Mouse (Mus musculus): ENCODE results near the gene Duox1. TPM values are rescaled to one million over a fixed set of nuclear protein-coding genes. Genes with fewer than 3 reads are reported as not detected.

Duox1 gene
- polyA plus RNA-seq, 1 experiment from 2014 or later = 0.06 TPM

- peaks cover 41% of the 10 kb centered on the region for H3K36me3 ChIP-seq (ENCODE audit: control insufficient read depth, insufficient read depth, low read length)
- H3K9me3 ChIP-seq (replicated peaks; ENCODE audit: control insufficient read depth, low read length) = no peaks in the 10 kb centered on the region
- ATAC-seq = no peak
- no peak overlapping the region for H3K27ac ChIP-seq (ENCODE audit: low read depth, low read length)
- 73% methylated on average over 3 of the region's 3 CpGs for WGBS
- DNase-seq (ENCODE audit: low spot score) = no peak
- H3K4me2 ChIP-seq (ENCODE audit: low read length) = no peak overlapping the region
- peaks cover 22% of the 10 kb centered on the region for H3K4me1 ChIP-seq (ENCODE audit: control insufficient read depth, insufficient read depth, low read length)
- no peak overlapping the region for H3K4me3 ChIP-seq (ENCODE audit: low read depth, low read length)
- H3K9ac ChIP-seq (ENCODE audit: low read length) = no peak overlapping the region
- H3K27me3 ChIP-seq (replicated peaks; ENCODE audit: control insufficient read depth, insufficient read depth, low read length) = no peaks in the 10 kb centered on the region
Observed at GRCm38 (mm10) chr2:122356187-122356586, 40.7 kb downstream of the Duox1 start.

- no peak for DNase-seq (ENCODE audit: low spot score)
- Histone ChIP-seq H3K4me1 (ENCODE audit: control insufficient read depth, insufficient read depth, low read length) (no peaks in the 10 kb centered on the region), H3K36me3 (ENCODE audit: control insufficient read depth, insufficient read depth, low read length) (peaks cover 40% of the 10 kb centered on the region), H3K9me3 (replicated peaks; ENCODE audit: control insufficient read depth, low read length) (no peaks in the 10 kb centered on the region), H3K27ac (ENCODE audit: low read depth, low read length) (no peak overlapping the region), H3K9ac (ENCODE audit: low read length) (no peak overlapping the region), H3K4me2 (ENCODE audit: low read length) (no peak overlapping the region), H3K4me3 (ENCODE audit: low read depth, low read length) (no peak overlapping the region), H3K27me3 (replicated peaks; ENCODE audit: control insufficient read depth, insufficient read depth, low read length) (no peaks in the 10 kb centered on the region)
- ATAC-seq = no peak
- WGBS = 90% methylated on average over 6 of the region's 6 CpGs
Observed at GRCm38 (mm10) chr2:122360310-122360709, 44.8 kb downstream of the Duox1 start.

- Histone ChIP-seq H3K27me3 (replicated peaks; ENCODE audit: control insufficient read depth, insufficient read depth, low read length) (no peaks in the 10 kb centered on the region), H3K4me3 (ENCODE audit: low read depth, low read length) (no peak overlapping the region), H3K4me1 (ENCODE audit: control insufficient read depth, insufficient read depth, low read length) (peaks cover 3% of the 10 kb centered on the region), H3K9me3 (replicated peaks; ENCODE audit: control insufficient read depth, low read length) (no peaks in the 10 kb centered on the region), H3K4me2 (ENCODE audit: low read length) (no peak overlapping the region), H3K36me3 (ENCODE audit: control insufficient read depth, insufficient read depth, low read length) (peaks cover 31% of the 10 kb centered on the region), H3K9ac (ENCODE audit: low read length) (no peak overlapping the region), H3K27ac (ENCODE audit: low read depth, low read length) (no peak overlapping the region)
- 90% methylated on average over 6 of the region's 6 CpGs for WGBS
- ATAC-seq (no peak), DNase-seq (ENCODE audit: low spot score) (no peak)
Observed at GRCm38 (mm10) chr2:122361181-122361580, 45.7 kb downstream of the Duox1 start.

GRCm38 (mm10) chr2:122361868-122362621, 46.6 kb downstream of the Duox1 start:
- ATAC-seq (no peak), DNase-seq (ENCODE audit: low spot score) (no peak)
- peaks cover 11% of the 10 kb centered on the region for H3K4me1 ChIP-seq (ENCODE audit: control insufficient read depth, insufficient read depth, low read length)
- no peak overlapping the region for H3K4me2 ChIP-seq (ENCODE audit: low read length)
- no peaks in the 10 kb centered on the region for H3K9me3 ChIP-seq (replicated peaks; ENCODE audit: control insufficient read depth, low read length)
- H3K4me3 ChIP-seq (ENCODE audit: low read depth, low read length) = no peak overlapping the region
- 62% methylated on average over 10 of the region's 10 CpGs for WGBS
- H3K27me3 ChIP-seq (replicated peaks; ENCODE audit: control insufficient read depth, insufficient read depth, low read length) = no peaks in the 10 kb centered on the region
- H3K9ac ChIP-seq (ENCODE audit: low read length) = no peak overlapping the region
- H3K36me3 ChIP-seq (ENCODE audit: control insufficient read depth, insufficient read depth, low read length) = peaks cover 22% of the 10 kb centered on the region
- H3K27ac ChIP-seq (ENCODE audit: low read depth, low read length) = no peak overlapping the region

GRCm38 (mm10) chr2:122362622-122363523, 47.4 kb downstream of the Duox1 start:
- ATAC-seq (no peak), DNase-seq (ENCODE audit: low spot score) (no peak)
- Histone ChIP-seq H3K4me2 (ENCODE audit: low read length) (no peak overlapping the region), H3K9ac (ENCODE audit: low read length) (no peak overlapping the region), H3K36me3 (ENCODE audit: control insufficient read depth, insufficient read depth, low read length) (peaks cover 20% of the 10 kb centered on the region), H3K4me3 (ENCODE audit: low read depth, low read length) (no peak overlapping the region), H3K9me3 (replicated peaks; ENCODE audit: control insufficient read depth, low read length) (no peaks in the 10 kb centered on the region), H3K4me1 (ENCODE audit: control insufficient read depth, insufficient read depth, low read length) (peaks cover 19% of the 10 kb centered on the region), H3K27me3 (replicated peaks; ENCODE audit: control insufficient read depth, insufficient read depth, low read length) (no peaks in the 10 kb centered on the region), H3K27ac (ENCODE audit: low read depth, low read length) (no peak overlapping the region)
- WGBS = 78% methylated on average over 13 of the region's 13 CpGs

GRCm38 (mm10) chr2:122364352-122364944, 49.0 kb downstream of the Duox1 start:
- 89% methylated on average over 3 of the region's 3 CpGs for WGBS
- Histone ChIP-seq H3K4me3 (ENCODE audit: low read depth, low read length) (no peak overlapping the region), H3K36me3 (ENCODE audit: control insufficient read depth, insufficient read depth, low read length) (peaks cover 11% of the 10 kb centered on the region; the same call in 1 of the 2 replicates), H3K4me1 (ENCODE audit: control insufficient read depth, insufficient read depth, low read length) (peaks cover 23% of the 10 kb centered on the region), H3K27ac (ENCODE audit: low read depth, low read length) (no peak overlapping the region), H3K9ac (ENCODE audit: low read length) (no peak overlapping the region), H3K4me2 (ENCODE audit: low read length) (no peak overlapping the region), H3K27me3 (replicated peaks; ENCODE audit: control insufficient read depth, insufficient read depth, low read length) (no peaks in the 10 kb centered on the region), H3K9me3 (replicated peaks; ENCODE audit: control insufficient read depth, low read length) (no peaks in the 10 kb centered on the region)
- no peak for DNase-seq (ENCODE audit: low spot score)
- no peak for ATAC-seq

GRCm38 (mm10) chr2:122365244-122365866, 49.9 kb downstream of the Duox1 start:
- Histone ChIP-seq H3K4me2 (ENCODE audit: low read length) (no peak overlapping the region), H3K36me3 (ENCODE audit: control insufficient read depth, insufficient read depth, low read length) (peaks cover 9% of the 10 kb centered on the region; the same call in 1 of the 2 replicates), H3K9me3 (replicated peaks; ENCODE audit: control insufficient read depth, low read length) (no peaks in the 10 kb centered on the region), H3K9ac (ENCODE audit: low read length) (no peak overlapping the region), H3K4me3 (ENCODE audit: low read depth, low read length) (no peak overlapping the region), H3K27ac (ENCODE audit: low read depth, low read length) (no peak overlapping the region), H3K27me3 (replicated peaks; ENCODE audit: control insufficient read depth, insufficient read depth, low read length) (peaks cover 3% of the 10 kb centered on the region), H3K4me1 (ENCODE audit: control insufficient read depth, insufficient read depth, low read length) (peaks cover 25% of the 10 kb centered on the region)
- ATAC-seq (no peak), DNase-seq (ENCODE audit: low spot score) (no peak)
- 84% methylated on average over 10 of the region's 10 CpGs for WGBS

GRCm38 (mm10) chr2:122366039-122366438, 50.6 kb downstream of the Duox1 start:
- Histone ChIP-seq H3K4me2 (ENCODE audit: low read length) (peak overlapping the region; percentile 88), H3K27me3 (replicated peaks; ENCODE audit: control insufficient read depth, insufficient read depth, low read length) (peaks cover 8% of the 10 kb centered on the region), H3K27ac (ENCODE audit: low read depth, low read length) (peak overlapping the region; percentile 44; the same call in 1 of the 2 replicates), H3K4me1 (ENCODE audit: control insufficient read depth, insufficient read depth, low read length) (peaks cover 25% of the 10 kb centered on the region), H3K4me3 (ENCODE audit: low read depth, low read length) (no peak overlapping the region), H3K9me3 (replicated peaks; ENCODE audit: control insufficient read depth, low read length) (no peaks in the 10 kb centered on the region), H3K36me3 (ENCODE audit: control insufficient read depth, insufficient read depth, low read length) (peaks cover 9% of the 10 kb centered on the region; the same call in 1 of the 2 replicates), H3K9ac (ENCODE audit: low read length) (0 out of 2 replicates have a peak overlapping the region, but pooled peaks have one; percentile 8)
- WGBS = 49% methylated on average over 3 of the region's 3 CpGs
- peak; percentile 59 for DNase-seq (ENCODE audit: low spot score)
- ATAC-seq = no peak
